Mouse (Mus musculus) heart, adult 2 months (tissue): Measurements from ENCODE around the gene Gfm1.

Experiments used
- CTCF ChIP-seq: fragments of 200-600 bp; IDR thresholded peaks from 2 replicates; pipeline ENCODE4 v1.8.1; 2022; ENCODE audit warnings: antibody characterized with exemption, mild to moderate bottlenecking, moderate library complexity
- EP300 ChIP-seq: fragments of 200-500 bp; IDR thresholded peaks from 2 replicates; pipeline ENCODE4 v1.6.1; 2011; ENCODE audit warnings: low read depth, low read length, control low read depth; ENCODE audit not compliant: insufficient read depth

DNA sequence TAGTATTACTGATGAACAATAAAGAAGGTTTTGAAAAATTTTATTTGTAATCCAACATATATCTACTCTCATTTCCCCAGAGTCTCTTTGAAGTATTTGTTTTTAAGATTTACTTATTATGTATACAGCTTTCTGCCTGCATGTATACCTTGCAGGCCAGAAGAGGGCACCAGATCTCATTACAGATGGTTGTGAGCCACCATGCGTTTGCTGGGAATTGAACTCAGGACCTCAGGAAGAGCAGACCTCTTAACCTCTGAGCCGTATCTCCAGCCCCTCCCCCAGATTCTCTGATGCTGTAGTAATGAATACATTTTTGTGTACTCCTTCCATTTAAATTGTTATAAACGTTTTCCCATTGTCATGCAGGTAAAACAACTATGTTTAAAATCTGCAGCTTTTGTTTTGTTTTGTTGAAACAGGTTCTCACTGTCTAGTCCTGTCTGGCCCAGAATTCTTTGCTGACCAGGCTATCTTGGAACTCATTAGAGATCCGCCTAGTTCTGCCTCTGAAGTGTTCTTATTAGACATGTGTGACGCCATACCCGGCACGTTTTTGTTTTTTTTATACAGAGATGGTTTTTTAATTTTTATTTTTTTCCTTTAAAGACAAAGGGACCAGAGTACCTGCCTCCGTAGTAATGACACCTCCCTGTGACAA, 428 bp upstream of the Gfm1 start:
- peak; percentile 28 for TF ChIP-seq CTCF
- no peak for TF ChIP-seq EP300
